Mouse (Mus musculus): ENCODE measurements around the gene Mybpc1. TPM values are rescaled to one million over a fixed set of nuclear protein-coding genes. Genes with fewer than 3 reads are reported as not detected.

Mybpc1 gene
- polyA plus RNA-seq, 1 experiment from 2014 or later, result 0.57 TPM

Other genes with a start within 250 kb of the Mybpc1 start
- 2.4 and 2.8 TPM in 2 replicates for gene Dram1, start 226.1 kb downstream of the Mybpc1 start, polyA plus RNA-seq (2015; fragmentation: Nextera tagmentation; extraction: Ambion mirVana)
- gene Gnptab, start 226.0 kb downstream of the Mybpc1 start, polyA plus RNA-seq (2015; fragmentation: Nextera tagmentation; extraction: Ambion mirVana), result 4.4 and 4.8 TPM in 2 replicates
- 0.15 TPM in 2 replicates for gene Sycp3, start 145.6 kb downstream of the Mybpc1 start, polyA plus RNA-seq (2015; fragmentation: Nextera tagmentation; extraction: Ambion mirVana)
- gene Chpt1, start 101.1 kb downstream of the Mybpc1 start, polyA plus RNA-seq (2015; fragmentation: Nextera tagmentation; extraction: Ambion mirVana), result 91.8 and 97.6 TPM in 2 replicates
- 0.62 and 1.4 TPM in 2 replicates for gene Spic, start 79.9 kb upstream of the Mybpc1 start, polyA plus RNA-seq (2015; fragmentation: Nextera tagmentation; extraction: Ambion mirVana)
- 176 and 183 TPM in 2 replicates for gene Arl1, start 125.7 kb upstream of the Mybpc1 start, polyA plus RNA-seq (2015; fragmentation: Nextera tagmentation; extraction: Ambion mirVana)
- 4.7 and 5.0 TPM in 2 replicates for gene Utp20, start 221.7 kb upstream of the Mybpc1 start, polyA plus RNA-seq (2015; fragmentation: Nextera tagmentation; extraction: Ambion mirVana)

All from stomach, postnatal 0 days (tissue).